In genomic region chr19:8859018-8859417, GRCm38 (mm10) we compare ENCODE assay signal across 10 mouse cellular contexts. TPM values are rescaled to one million over a fixed set of nuclear protein-coding genes. Genes with fewer than 3 reads are reported as not detected.
DNase-seq lines count a peak whose midpoint lies in the region; ATAC-seq and TF ChIP-seq lines count a peak whose summit lies in the region.
"Had no signal": no experiment of that assay in that cellular context is flagged by ENCODE, and none has a peak within 500 bp of the region (broad histone marks: within the 10 kb centered on the region; RNA-seq: fewer than 3 reads in every experiment).

No protein-coding gene starts in this region.

- H3K4me2 ChIP-seq in kidney, embryonic 16.5 days (replicated peaks; ENCODE audit: low read depth, low read length) = no peak overlapping the region
- H3K4me2 ChIP-seq in CH12.LX (ENCODE audit: insufficient read depth, low read depth, poor library complexity, severe bottlenecking) = no peak overlapping the region
- H3K4me2 ChIP-seq: embryonic facial prominence, embryonic 12.5 days had no signal

- in situ Hi-C loops in CH12.LX (cut with MboI; ENCODE audit: low pct_ligation_motif_present, low pct_unique_long_range_greater_than_20kb, low sequenced_read_pairs) = loop anchor here (5.0 kb wide), 1 partner anchor 243 kb away; no protein-coding TSS in a partner anchor

- H3K27me3 ChIP-seq in kidney, embryonic 16.5 days (ENCODE audit: insufficient read depth, low read length) = no peaks in the 10 kb centered on the region
- H3K27me3 ChIP-seq in CH12.LX (replicated peaks) = no peaks in the 10 kb centered on the region
- no peaks in the 10 kb centered on the region for H3K27me3 ChIP-seq in spleen, adult 2 months (ENCODE audit: control insufficient read depth, insufficient read depth, low read length)
- H3K27me3 ChIP-seq: embryonic facial prominence, embryonic 12.5 days had no signal

- peak; percentile 30 for DNase-seq in kidney, adult 9 months
- DNase-seq in CH12.LX (ENCODE audit: extremely low read depth) = no peak
- DNase-seq in brain, embryonic 14.5 days (ENCODE audit: low read depth) = peak; percentile 39
- DNase-seq in spleen, adult 2 months (ENCODE audit: low read depth in 1 of 2, low spot score in 2 of 2) = peak in 1 of 2 experiments; percentile 54
- no peak for DNase-seq in urinary bladder, postnatal 4 days (ENCODE audit: low spot score in 2 of 2)
- DNase-seq in urinary bladder, postnatal 10 days (ENCODE audit: low spot score) = no peak

- TF ChIP-seq CTCF in CH12.LX (conservative IDR thresholded peaks at IDR 0.05 in 1 of 2, IDR thresholded peaks at IDR 0.05 in 1 of 2; ENCODE audit: low read depth in 2 of 2, low read length in 2 of 2) = peak; percentile 10 to 74; a peak in 2 of 4 replicates
- peak; percentile 29; the same call in 1 of the 2 replicates for TF ChIP-seq CTCF in brain, embryonic 14.5 days (IDR thresholded peaks at IDR 0.05; ENCODE audit: borderline replicate concordance, extremely low read depth, insufficient read depth, insufficient read length)
- 0 out of 2 replicates have a peak, but pooled peaks have one; percentile 6 for TF ChIP-seq CTCF in spleen, adult 2 months (IDR thresholded peaks at IDR 0.05; ENCODE audit: extremely low read depth, insufficient read depth, insufficient read length, insufficient replicate concordance)

- no peak overlapping the region for H3K27ac ChIP-seq in kidney, embryonic 16.5 days (ENCODE audit: low read length)
- H3K27ac ChIP-seq in CH12.LX (ENCODE audit: insufficient read depth, low read depth) = no peak overlapping the region
- H3K27ac ChIP-seq in spleen, adult 2 months (ENCODE audit: insufficient read depth, low read length) = no peak overlapping the region
- H3K27ac ChIP-seq: embryonic facial prominence, embryonic 12.5 days had no signal

- H3K79me2 ChIP-seq in CH12.LX (replicated peaks; ENCODE audit: control insufficient read depth, extremely low read depth, insufficient read depth, poor library complexity, severe bottlenecking) = no peaks in the 10 kb centered on the region

- no peaks in the 10 kb centered on the region for H3K9me3 ChIP-seq in kidney, embryonic 16.5 days (ENCODE audit: low read length)
- H3K9me3 ChIP-seq in CH12.LX (replicated peaks; ENCODE audit: low read length) = no peaks in the 10 kb centered on the region
- H3K9me3 ChIP-seq: embryonic facial prominence, embryonic 12.5 days had no signal

- TF ChIP-seq EP300 in CH12.LX (IDR thresholded peaks at IDR 0.05; ENCODE audit: low read length) = no peak

- peak; percentile 65 for TF ChIP-seq RAD21 in CH12.LX (IDR thresholded peaks at IDR 0.05; ENCODE audit: low read depth, low read length)

- ATAC-seq in kidney, embryonic 16.5 days (ENCODE audit: low FRiP score, low TSS enrichment) = no peak
- no peak for ATAC-seq in erythroblast, adult 5-6 weeks (replicated peaks; ENCODE audit: low FRiP score, poor library complexity, severe bottlenecking)

- no peaks in the 10 kb centered on the region for H3K4me1 ChIP-seq in kidney, embryonic 16.5 days (ENCODE audit: insufficient read depth, low read length)
- H3K4me1 ChIP-seq in CH12.LX (ENCODE audit: control insufficient read depth in 1 of 2, insufficient read depth in 2 of 2) = no peaks in the 10 kb centered on the region; a peak in 1 of 4 replicates
- no peaks in the 10 kb centered on the region for H3K4me1 ChIP-seq in spleen, adult 2 months (ENCODE audit: control insufficient read depth, insufficient read depth, insufficient read length)
- H3K4me1 ChIP-seq: embryonic facial prominence, embryonic 12.5 days had no signal

- dilution Hi-C loops in CH12.LX (cut with MboI; ENCODE audit: extremely low pct_ligation_motif_present, extremely low pct_unique_long_range_greater_than_20kb, low sequenced_read_pairs) = no loop called here

- no peak overlapping the region for H3K4me3 ChIP-seq in kidney, embryonic 16.5 days (ENCODE audit: low read length)
- H3K4me3 ChIP-seq in CH12.LX (replicated peaks in 1 of 3; ENCODE audit: low read depth in 2 of 3, low read length in 2 of 3, poor library complexity in 1 of 3) = no peak overlapping the region
- H3K4me3 ChIP-seq in spleen, adult 2 months (ENCODE audit: extremely low read depth, insufficient read depth, insufficient read length) = no peak overlapping the region
- H3K4me3 ChIP-seq: embryonic facial prominence, embryonic 12.5 days had no signal

- H3K36me3 ChIP-seq in kidney, embryonic 16.5 days (ENCODE audit: insufficient read depth, low read length) = no peaks in the 10 kb centered on the region
- H3K36me3 ChIP-seq in CH12.LX (replicated peaks in 1 of 2; ENCODE audit: control insufficient read depth in 1 of 2, insufficient read depth in 1 of 2, low read length in 1 of 2) = no peaks in the 10 kb centered on the region
- H3K36me3 ChIP-seq in spleen, adult 2 months (ENCODE audit: control insufficient read depth, insufficient read depth, low read length) = no peaks in the 10 kb centered on the region
- H3K36me3 ChIP-seq: embryonic facial prominence, embryonic 12.5 days had no signal

- TF ChIP-seq POLR2A in CH12.LX (IDR thresholded peaks at IDR 0.05; ENCODE audit: low read depth, low read length) = no peak
- no peak for TF ChIP-seq POLR2A in brain, embryonic 14.5 days (IDR thresholded peaks at IDR 0.05; ENCODE audit: borderline replicate concordance, extremely low read depth, insufficient read depth, insufficient read length, poor library complexity, severe bottlenecking)
- TF ChIP-seq POLR2A in spleen, adult 2 months (IDR thresholded peaks at IDR 0.05; ENCODE audit: low read depth, low read length) = no peak

- H3K9ac ChIP-seq in kidney, embryonic 16.5 days (replicated peaks; ENCODE audit: low read length) = no peak overlapping the region
- no peak overlapping the region for H3K9ac ChIP-seq in CH12.LX (ENCODE audit: insufficient read depth, low read depth)
- H3K9ac ChIP-seq: embryonic facial prominence, embryonic 12.5 days had no signal

- 16% methylated on average over 1 of the region's 1 CpGs for WGBS in kidney, embryonic 16.5 days
- 27% methylated on average over 1 of the region's 1 CpGs for WGBS in spleen, adult 2 months

TF ChIP-seq in CH12.LX, 34 proteins besides CTCF, POLR2A, EP300 and RAD21:
- TF ChIP-seq SMC3 (IDR thresholded peaks at IDR 0.05; ENCODE audit: low read depth, low read length) = peak; percentile 78
- TF ChIP-seq UBTF (IDR thresholded peaks at IDR 0.05; ENCODE audit: low read depth, low read length) = no peak

RNA-seq across cellular contexts. Expression of gene Lrrn4cl, which starts 8.4 kb away (rescaled TPM):
- 0.75 and 1.0 TPM in 2 replicates for polyA plus RNA-seq in kidney, embryonic 16.5 days (2015; fragmentation: Nextera tagmentation; extraction: Ambion mirVana)
- 0.13 and 0.17 TPM in 2 replicates for total RNA-seq in CH12.LX (2012; rRNA removed)
- total RNA-seq in CH12.LX (2014; rRNA removed) = 0.31 and 0.32 TPM in 2 replicates
- polyA plus RNA-seq in CH12.LX (2012; ENCODE audit: insufficient read length, low read depth) = 0.41 and 0.61 TPM in 2 replicates
- polyA plus RNA-seq in brain, embryonic 14.5 days (2012; rRNA removed) = 0.90 and 1.4 TPM in 2 replicates
- 0.23 and 0.27 TPM in 2 replicates for polyA plus RNA-seq in spleen, adult 2 months (2012; rRNA removed)
- not detected in 2 replicates for total RNA-seq in erythroblast, adult 5-6 weeks (2015; ENCODE audit: low replicate concordance)
- total RNA-seq in erythroblast, adult 5-6 weeks (2017; ENCODE audit: low replicate concordance) = not detected in 2 replicates

RNA-seq across cellular contexts. Expression of gene Ubxn1, which starts 12.3 kb away (rescaled TPM):
- polyA plus RNA-seq in kidney, embryonic 16.5 days (2015; fragmentation: Nextera tagmentation; extraction: Ambion mirVana) = 195 and 197 TPM in 2 replicates
- 134 and 140 TPM in 2 replicates for total RNA-seq in CH12.LX (2012; rRNA removed)
- total RNA-seq in CH12.LX (2014; rRNA removed) = 96.3 and 107 TPM in 2 replicates
- polyA plus RNA-seq in CH12.LX (2012; ENCODE audit: insufficient read length, low read depth) = 226 and 279 TPM in 2 replicates
- 105 and 111 TPM in 2 replicates for polyA plus RNA-seq in brain, embryonic 14.5 days (2012; rRNA removed)
- 57.9 and 80.6 TPM in 2 replicates for polyA plus RNA-seq in spleen, adult 2 months (2012; rRNA removed)
- 18.6 and 20.6 TPM in 2 replicates for total RNA-seq in erythroblast, adult 5-6 weeks (2015; ENCODE audit: low replicate concordance)
- total RNA-seq in erythroblast, adult 5-6 weeks (2017; ENCODE audit: low replicate concordance) = 43.0 and 65.7 TPM in 2 replicates

RNA-seq across cellular contexts. Expression of gene Gng3, which starts 20.0 kb away (rescaled TPM):
- 3.2 and 5.4 TPM in 2 replicates for polyA plus RNA-seq in kidney, embryonic 16.5 days (2015; fragmentation: Nextera tagmentation; extraction: Ambion mirVana)
- 3.1 and 6.1 TPM in 2 replicates for total RNA-seq in CH12.LX (2012; rRNA removed)
- 0.55 and 0.56 TPM in 2 replicates for total RNA-seq in CH12.LX (2014; rRNA removed)
- 8.1 and 10.3 TPM in 2 replicates for polyA plus RNA-seq in CH12.LX (2012; ENCODE audit: insufficient read length, low read depth)
- 187 and 233 TPM in 2 replicates for polyA plus RNA-seq in brain, embryonic 14.5 days (2012; rRNA removed)
- polyA plus RNA-seq in spleen, adult 2 months (2012; rRNA removed) = 0.05 and 0.09 TPM in 2 replicates
- total RNA-seq in erythroblast, adult 5-6 weeks (2015; ENCODE audit: low replicate concordance) = not detected in 2 replicates
- 0.56 TPM in 1 of 2 replicates, not detected in the other for total RNA-seq in erythroblast, adult 5-6 weeks (2017; ENCODE audit: low replicate concordance)
- total RNA-seq: heart, adult 18-20 months had no signal

RNA-seq across cellular contexts. Expression of gene Uqcc3, which starts 21.7 kb away (rescaled TPM):
- 69.3 and 71.4 TPM in 2 replicates for polyA plus RNA-seq in kidney, embryonic 16.5 days (2015; fragmentation: Nextera tagmentation; extraction: Ambion mirVana)
- 53.9 and 56.6 TPM in 2 replicates for total RNA-seq in CH12.LX (2012; rRNA removed)
- total RNA-seq in CH12.LX (2014; rRNA removed) = 23.5 and 24.0 TPM in 2 replicates
- polyA plus RNA-seq in CH12.LX (2012; ENCODE audit: insufficient read length, low read depth) = 42.6 and 52.0 TPM in 2 replicates
- polyA plus RNA-seq in brain, embryonic 14.5 days (2012; rRNA removed) = 45.4 and 46.9 TPM in 2 replicates
- polyA plus RNA-seq in spleen, adult 2 months (2012; rRNA removed) = 20.8 and 27.9 TPM in 2 replicates
- 1.5 and 8.4 TPM in 2 replicates for total RNA-seq in erythroblast, adult 5-6 weeks (2015; ENCODE audit: low replicate concordance)
- 11.8 and 12.3 TPM in 2 replicates for total RNA-seq in erythroblast, adult 5-6 weeks (2017; ENCODE audit: low replicate concordance)

RNA-seq across cellular contexts. Expression of gene Bscl2, which starts 21.8 kb away (rescaled TPM):
- polyA plus RNA-seq in kidney, embryonic 16.5 days (2015; fragmentation: Nextera tagmentation; extraction: Ambion mirVana) = 56.7 and 62.4 TPM in 2 replicates
- total RNA-seq in CH12.LX (2012; rRNA removed) (91.0 and 117 TPM in 2 replicates), CH12.LX (2014; rRNA removed) (27.9 and 30.9 TPM in 2 replicates)
- polyA plus RNA-seq in CH12.LX (2012; ENCODE audit: insufficient read length, low read depth) = 46.7 and 51.6 TPM in 2 replicates
- polyA plus RNA-seq in brain, embryonic 14.5 days (2012; rRNA removed) = 92.6 and 101 TPM in 2 replicates
- 91.7 and 116 TPM in 2 replicates for polyA plus RNA-seq in spleen, adult 2 months (2012; rRNA removed)
- total RNA-seq in erythroblast, adult 5-6 weeks (2015; ENCODE audit: low replicate concordance) = 28.8 and 40.3 TPM in 2 replicates
- total RNA-seq in erythroblast, adult 5-6 weeks (2017; ENCODE audit: low replicate concordance) = 12.7 and 16.4 TPM in 2 replicates

Comparison
In these comparisons a context has a peak if more than half of its experiments do, and no peak if none do; other contexts are left out.
1. DNase-seq: peak in kidney, adult 9 months (single experiment) and brain, embryonic 14.5 days (single experiment); none in CH12.LX (single experiment), urinary bladder, postnatal 4 days (0 of 2) and urinary bladder, postnatal 10 days (single experiment).
2. RNA of gene Gng3, which starts 20.0 kb away (polyA plus RNA-seq): 187 to 233 TPM in brain, embryonic 14.5 days; 8.1 to 10.3 TPM in CH12.LX, 3.2 to 5.4 TPM in kidney, embryonic 16.5 days and 0.05 to 0.09 TPM in spleen, adult 2 months; every median in the first group is over 10 times any median in the second.
3. Peak in every context shown above with its lines, with median percentiles within 50 percentile points of each other: CTCF ChIP-seq.